Mouse (Mus musculus) intestine, embryonic 16.5 days (tissue): ENCODE results near the gene Ildr1. TPM values are rescaled to one million over a fixed set of nuclear protein-coding genes. Genes with fewer than 3 reads are reported as not detected.

Experiments
- ATAC-seq: fragments of 200-750 bp; cut with Nextera tagmentation; 2 replicates; pipeline ENCODE4 v1.8.0; 2017; ENCODE audit warnings: moderate TSS enrichment, moderate library complexity
- H3K27ac ChIP-seq: fragments of 300-500 bp; sonication (generic); 2 replicates; pipeline ENCODE4 v1.5.1; 2014; ENCODE audit warnings: mild to moderate bottlenecking, low read length
- H3K27me3 ChIP-seq: fragments of 300-500 bp; sonication (generic); replicated peaks from 2 replicates; pipeline ENCODE4 v1.6.1; 2014; ENCODE audit warnings: low read length, control low read depth, mixed read lengths; ENCODE audit not compliant: control insufficient read depth, insufficient read depth
- H3K36me3 ChIP-seq: fragments of 300-500 bp; sonication (generic); 2 replicates; pipeline ENCODE4 v1.6.1; 2014; ENCODE audit warnings: low read length, control low read depth; ENCODE audit not compliant: control insufficient read depth, insufficient read depth
- H3K4me1 ChIP-seq: fragments of 300-500 bp; sonication (generic); 2 replicates; pipeline ENCODE4 v1.6.1; 2014; ENCODE audit warnings: low read length, control low read depth, mixed read lengths; ENCODE audit not compliant: control insufficient read depth, insufficient read depth
- H3K4me2 ChIP-seq: fragments of 300-500 bp; sonication (generic); 2 replicates; pipeline ENCODE4 v1.6.1; 2014; ENCODE audit warnings: low read depth, low read length, control low read depth
- H3K4me3 ChIP-seq: fragments of 300-500 bp; sonication (generic); 2 replicates; pipeline ENCODE4 v1.5.1; 2014; ENCODE audit warnings: mild to moderate bottlenecking, low read length
- H3K9ac ChIP-seq: fragments of 300-500 bp; sonication (generic); 2 replicates; pipeline ENCODE4 v1.6.1; 2014; ENCODE audit warnings: low read depth, low read length
- H3K9me3 ChIP-seq: fragments of 300-500 bp; sonication (generic); 2 replicates; pipeline ENCODE4 v1.6.1; 2016; ENCODE audit warnings: low read length, control low read depth; ENCODE audit not compliant: control insufficient read depth
- WGBS: fragments of 180-500 bp; shearing (Covaris S2); extraction: QIAGEN DNeasy Blood & Tissue Kit; methylation state at CpG from one replicate; pipeline ENCODE4 v1.1.7; 2014; 5-methylcytosine and 5-hydroxymethylcytosine counted together
- polyA plus RNA-seq: library from polyadenylated mRNA; unstranded; fragments of >200 nt; fragmentation: Nextera tagmentation; extraction: Ambion mirVana; gene quantifications from 2 replicates; pipeline ENCODE4 v1.2.1, GENCODE M21; 2015

Gene Ildr1
- polyA plus RNA-seq, 1 experiment from 2014 or later, result 9.0 TPM

DNA sequence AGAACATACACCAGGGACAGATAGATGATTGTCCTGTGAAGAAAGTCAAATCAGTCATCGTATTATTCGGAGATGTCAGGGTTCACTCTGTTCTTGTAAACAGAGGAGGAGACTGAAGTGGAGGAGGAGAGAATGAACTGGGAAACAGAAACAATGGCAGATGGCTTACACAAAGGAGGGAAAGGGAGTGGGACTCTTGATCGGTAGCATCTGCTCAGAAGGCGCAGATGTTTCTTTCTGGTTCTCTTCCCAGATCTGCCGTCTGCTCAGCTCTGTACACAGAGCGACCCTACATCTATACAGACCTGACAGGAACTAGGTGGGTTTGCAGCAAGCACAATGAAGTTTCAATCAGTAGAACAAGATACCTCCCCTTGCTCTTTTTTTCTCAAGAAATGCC is 81.9 kb downstream of the Ildr1 start:
- Histone ChIP-seq H3K9ac (no peak overlapping the region), H3K4me2 (no peak overlapping the region)
- ATAC-seq, result no peak

More for the DNA sequence above, 81.9 kb downstream of the Ildr1 start:
- Histone ChIP-seq H3K27me3 (no peaks in the 10 kb centered on the region), H3K4me1 (no peaks in the 10 kb centered on the region), H3K4me3 (no peak overlapping the region), H3K27ac (no peak overlapping the region), H3K36me3 (no peaks in the 10 kb centered on the region), H3K9me3 (no peaks in the 10 kb centered on the region)
- 62% methylated on average over 6 of the region's 6 CpGs for WGBS

Other genes with a start within 250 kb of the Ildr1 start
- gene Stfa3, start 238.6 kb upstream of the Ildr1 start, polyA plus RNA-seq, result 1.4 and 2.3 TPM in 2 replicates
- gene Casr, start 131.8 kb upstream of the Ildr1 start, polyA plus RNA-seq, result 0.07 TPM in 1 of 2 replicates, not detected in the other
- gene Cd86, start 27.9 kb upstream of the Ildr1 start, polyA plus RNA-seq, result 1.9 and 2.3 TPM in 2 replicates
- 8.5 and 12.0 TPM in 2 replicates for gene Slc15a2, start 91.0 kb downstream of the Ildr1 start, polyA plus RNA-seq
- 19.1 and 20.6 TPM in 2 replicates for gene Iqcb1, start 134.4 kb downstream of the Ildr1 start, polyA plus RNA-seq
- 1.5 and 1.9 TPM in 2 replicates for gene Eaf2, start 181.0 kb downstream of the Ildr1 start, polyA plus RNA-seq
- 76.8 and 91.0 TPM in 2 replicates for gene Golgb1, start 181.2 kb downstream of the Ildr1 start, polyA plus RNA-seq
- gene Hcls1, start 241.0 kb downstream of the Ildr1 start, polyA plus RNA-seq, result 18.2 and 20.6 TPM in 2 replicates